In genomic region chr5:33694848-33695717, GRCm38 (mm10) we compare ENCODE assay signal across 7 mouse cellular contexts. TPM values are rescaled to one million over a fixed set of nuclear protein-coding genes. Genes with fewer than 3 reads are reported as not detected.
DNase-seq lines count a peak whose midpoint lies in the region; ATAC-seq and TF ChIP-seq lines count a peak whose summit lies in the region.

No protein-coding gene starts in this region.

- 2% methylated on average over 70 of the region's 71 CpGs for WGBS in heart, embryonic 11.5 days (ENCODE audit: insufficient replicate concordance)
- WGBS in liver, postnatal 0 days (ENCODE audit: insufficient replicate concordance) = 9% methylated on average over 55 of the region's 71 CpGs

- no peaks in the 10 kb centered on the region for H3K9me3 ChIP-seq in heart, embryonic 11.5 days (replicated peaks; ENCODE audit: control insufficient read depth, low read length)
- no peaks in the 10 kb centered on the region for H3K9me3 ChIP-seq in liver, postnatal 0 days (ENCODE audit: low read length)

- H3K36me3 ChIP-seq in heart, embryonic 11.5 days (ENCODE audit: control insufficient read depth, insufficient read depth, low read length) = no peaks in the 10 kb centered on the region
- no peaks in the 10 kb centered on the region for H3K36me3 ChIP-seq in liver, postnatal 0 days (replicated peaks; ENCODE audit: insufficient read depth, low read length)

- ATAC-seq in heart, embryonic 11.5 days (replicated peaks; ENCODE audit: insufficient number of reproducible peaks, low FRiP score, low TSS enrichment) = no peak
- ATAC-seq in liver, postnatal 0 days = peak; percentile 55
- no peak for ATAC-seq in megakaryocyte-erythroid progenitor cell, adult 5-6 weeks (replicated peaks; ENCODE audit: low FRiP score, low TSS enrichment, poor library complexity, severe bottlenecking)

- H3K27me3 ChIP-seq in heart, embryonic 11.5 days (ENCODE audit: control insufficient read depth, insufficient read depth, low read length) = peaks cover 31% of the 10 kb centered on the region
- H3K27me3 ChIP-seq in liver, postnatal 0 days (ENCODE audit: insufficient read depth, low read length) = peaks cover 21% of the 10 kb centered on the region

- peaks cover 37% of the 10 kb centered on the region for H3K4me1 ChIP-seq in heart, embryonic 11.5 days (ENCODE audit: control insufficient read depth, insufficient read depth, low read length)
- peaks cover 11% of the 10 kb centered on the region; the same call in 1 of the 2 replicates for H3K4me1 ChIP-seq in liver, postnatal 0 days (ENCODE audit: insufficient read depth)

- H3K4me2 ChIP-seq in heart, embryonic 11.5 days = peak overlapping the region; percentile 95
- H3K4me2 ChIP-seq in liver, postnatal 0 days (ENCODE audit: low read depth, low read length) = peak overlapping the region; percentile 63

- H3K4me3 ChIP-seq in heart, embryonic 11.5 days (ENCODE audit: low read depth, low read length) = peak overlapping the region; percentile 51
- H3K4me3 ChIP-seq in liver, postnatal 0 days (ENCODE audit: low read depth, low read length) = peak overlapping the region; percentile 25

- no peak for TF ChIP-seq EP300 in liver, postnatal 0 days (IDR thresholded peaks at IDR 0.05; ENCODE audit: low read depth)

- no peak for TF ChIP-seq CTCF in liver, postnatal 0 days (IDR thresholded peaks at IDR 0.05; ENCODE audit: low read depth)

- DNase-seq in ZHBTc4 (ENCODE audit: low read depth, low spot score) = peak; percentile 43
- peak; percentile 82 for DNase-seq in embryo, embryonic 10.5 days (ENCODE audit: low spot score)
- DNase-seq in kidney, postnatal 25 days = peak; percentile 25 to 64
- peak; percentile 36 for DNase-seq in liver, postnatal 0 days
- peak; percentile 32 for DNase-seq in ovary, postnatal 14 days (ENCODE audit: low spot score)

- H3K27ac ChIP-seq in heart, embryonic 11.5 days (ENCODE audit: low read depth, low read length) = peak overlapping the region; percentile 41; the same call in 1 of the 2 replicates
- H3K27ac ChIP-seq in liver, postnatal 0 days (ENCODE audit: low read depth) = no peak overlapping the region

- peak overlapping the region; percentile 72 for H3K9ac ChIP-seq in heart, embryonic 11.5 days (ENCODE audit: low read depth, low read length)
- H3K9ac ChIP-seq in liver, postnatal 0 days (replicated peaks) = peak overlapping the region; percentile 3; the same call in 1 of the 2 replicates

RNA-seq across cellular contexts. Expression of gene Fgfr3, which starts 26.4 kb away (rescaled TPM):
- 4.4 and 4.9 TPM in 2 replicates for polyA plus RNA-seq in heart, embryonic 11.5 days (2014; fragmentation: Nextera tagmentation; extraction: Ambion mirVana)
- polyA plus RNA-seq in liver, postnatal 0 days (2015; fragmentation: Nextera tagmentation; extraction: Ambion mirVana) = 1.3 and 1.4 TPM in 2 replicates
- not detected in 2 replicates for total RNA-seq in megakaryocyte-erythroid progenitor cell, adult 5-6 weeks (2014; fragmentation: Nextera tagmentation)
- total RNA-seq in megakaryocyte-erythroid progenitor cell, adult 5-6 weeks (2017) = not detected in 2 replicates

RNA-seq across cellular contexts. Expression of gene Tmem129, which starts 36.9 kb away (rescaled TPM):
- polyA plus RNA-seq in heart, embryonic 11.5 days (2014; fragmentation: Nextera tagmentation; extraction: Ambion mirVana) = 41.5 and 42.3 TPM in 2 replicates
- 15.8 and 16.5 TPM in 2 replicates for polyA plus RNA-seq in liver, postnatal 0 days (2015; fragmentation: Nextera tagmentation; extraction: Ambion mirVana)
- 20.5 and 30.5 TPM in 2 replicates for total RNA-seq in megakaryocyte-erythroid progenitor cell, adult 5-6 weeks (2014; fragmentation: Nextera tagmentation)
- total RNA-seq in megakaryocyte-erythroid progenitor cell, adult 5-6 weeks (2017) = 12.3 and 34.4 TPM in 2 replicates

RNA-seq across cellular contexts. Expression of gene Tacc3, which starts 37.2 kb away (rescaled TPM):
- 171 and 186 TPM in 2 replicates for polyA plus RNA-seq in heart, embryonic 11.5 days (2014; fragmentation: Nextera tagmentation; extraction: Ambion mirVana)
- polyA plus RNA-seq in liver, postnatal 0 days (2015; fragmentation: Nextera tagmentation; extraction: Ambion mirVana) = 64.2 and 67.0 TPM in 2 replicates
- 121 and 124 TPM in 2 replicates for total RNA-seq in megakaryocyte-erythroid progenitor cell, adult 5-6 weeks (2014; fragmentation: Nextera tagmentation)
- 124 and 155 TPM in 2 replicates for total RNA-seq in megakaryocyte-erythroid progenitor cell, adult 5-6 weeks (2017)

RNA-seq across cellular contexts. Expression of gene Slbp, which starts 42.7 kb away (rescaled TPM):
- polyA plus RNA-seq in heart, embryonic 11.5 days (2014; fragmentation: Nextera tagmentation; extraction: Ambion mirVana) = 162 and 166 TPM in 2 replicates
- polyA plus RNA-seq in liver, postnatal 0 days (2015; fragmentation: Nextera tagmentation; extraction: Ambion mirVana) = 144 and 150 TPM in 2 replicates
- total RNA-seq in megakaryocyte-erythroid progenitor cell, adult 5-6 weeks (2014; fragmentation: Nextera tagmentation) = 229 and 276 TPM in 2 replicates
- total RNA-seq in megakaryocyte-erythroid progenitor cell, adult 5-6 weeks (2017) = 348 and 369 TPM in 2 replicates

Comparison
In these comparisons a context has a peak if more than half of its experiments do, and no peak if none do; other contexts are left out.
1. DNase-seq: peak in every context shown above with its lines; median percentile 82 in embryo, embryonic 10.5 days; 44 in kidney, postnatal 25 days; 43 in ZHBTc4; 36 in liver, postnatal 0 days; 32 in ovary, postnatal 14 days.